Mouse (Mus musculus) T-cell, adult 2 months (primary cell): ENCODE results near the gene Clnk.
"Not testable (repeated sequence)": the region's sequence is repeated elsewhere in the genome, so short reads cannot be mapped to it uniquely, and the experiment has no call there.

Experiments used
- DNase-seq: peaks from one replicate; pipeline ENCODE4 v3.0.0; 2022; ENCODE audit warnings: low spot score

Gene Clnk

GRCm38 (mm10) chr5:38876622-38877021 is at the start of gene Clnk:
Clnk (minus strand) TSS chr5:38876812.
- DNase-seq: no peak

GRCm38 (mm10) chr5:38905271-38905670 is 28.7 kb upstream of the Clnk start:
- no peak for DNase-seq

- no peak for DNase-seq
Measured at GRCm38 (mm10) chr5:38904528-38905044, 28.0 kb upstream of the Clnk start.

- no peak for DNase-seq
Measured at GRCm38 (mm10) chr5:38902889-38903288, 26.3 kb upstream of the Clnk start.

- DNase-seq: no peak
Measured at GRCm38 (mm10) chr5:38899051-38899450, 22.4 kb upstream of the Clnk start.

- no peak for DNase-seq
Measured at GRCm38 (mm10) chr5:38888646-38889045, 12.0 kb upstream of the Clnk start.

GRCm38 (mm10) chr5:38886623-38887275 is 10.1 kb upstream of the Clnk start:
- DNase-seq: no peak

- DNase-seq: not testable (repeated sequence)
Measured at GRCm38 (mm10) chr5:38882635-38883034, 6.0 kb upstream of the Clnk start.

GRCm38 (mm10) chr5:38881728-38882620 is 5.4 kb upstream of the Clnk start:
- DNase-seq: no peak

GRCm38 (mm10) chr5:38881416-38881727 is 4.8 kb upstream of the Clnk start:
- no peak for DNase-seq

- no peak for DNase-seq
Measured at GRCm38 (mm10) chr5:38879989-38880706, 3.5 kb upstream of the Clnk start.

- no peak for DNase-seq
Measured at GRCm38 (mm10) chr5:38875403-38875802, 1.2 kb downstream of the Clnk start.

- DNase-seq: no peak
Measured at GRCm38 (mm10) chr5:38874931-38875330, 1.7 kb downstream of the Clnk start.

- no peak for DNase-seq
Measured at GRCm38 (mm10) chr5:38872906-38873305, 3.7 kb downstream of the Clnk start.

- no peak for DNase-seq
Measured at GRCm38 (mm10) chr5:38871591-38871990, 5.0 kb downstream of the Clnk start.

GRCm38 (mm10) chr5:38870485-38870884 is 6.1 kb downstream of the Clnk start:
- no peak for DNase-seq

GRCm38 (mm10) chr5:38869976-38870375 is 6.6 kb downstream of the Clnk start:
- no peak for DNase-seq

GRCm38 (mm10) chr5:38864624-38865023 is 12.0 kb downstream of the Clnk start:
- DNase-seq: peak; percentile 2

- no peak for DNase-seq
Measured at GRCm38 (mm10) chr5:38863029-38863428, 13.6 kb downstream of the Clnk start.

GRCm38 (mm10) chr5:38862288-38862985 is 14.2 kb downstream of the Clnk start:
- no peak for DNase-seq

- no peak for DNase-seq
Measured at GRCm38 (mm10) chr5:38858015-38858721, 18.4 kb downstream of the Clnk start.
